Mouse (Mus musculus) adipocyte (in vitro differentiated cells): Measurements from ENCODE around the gene Phlda3.

ENCODE experiments used
- DNase-seq: peaks from one replicate; pipeline ENCODE4 v3.0.0-alpha.2; 2016; ENCODE audit warnings: low spot score

The Phlda3 gene

DNA sequence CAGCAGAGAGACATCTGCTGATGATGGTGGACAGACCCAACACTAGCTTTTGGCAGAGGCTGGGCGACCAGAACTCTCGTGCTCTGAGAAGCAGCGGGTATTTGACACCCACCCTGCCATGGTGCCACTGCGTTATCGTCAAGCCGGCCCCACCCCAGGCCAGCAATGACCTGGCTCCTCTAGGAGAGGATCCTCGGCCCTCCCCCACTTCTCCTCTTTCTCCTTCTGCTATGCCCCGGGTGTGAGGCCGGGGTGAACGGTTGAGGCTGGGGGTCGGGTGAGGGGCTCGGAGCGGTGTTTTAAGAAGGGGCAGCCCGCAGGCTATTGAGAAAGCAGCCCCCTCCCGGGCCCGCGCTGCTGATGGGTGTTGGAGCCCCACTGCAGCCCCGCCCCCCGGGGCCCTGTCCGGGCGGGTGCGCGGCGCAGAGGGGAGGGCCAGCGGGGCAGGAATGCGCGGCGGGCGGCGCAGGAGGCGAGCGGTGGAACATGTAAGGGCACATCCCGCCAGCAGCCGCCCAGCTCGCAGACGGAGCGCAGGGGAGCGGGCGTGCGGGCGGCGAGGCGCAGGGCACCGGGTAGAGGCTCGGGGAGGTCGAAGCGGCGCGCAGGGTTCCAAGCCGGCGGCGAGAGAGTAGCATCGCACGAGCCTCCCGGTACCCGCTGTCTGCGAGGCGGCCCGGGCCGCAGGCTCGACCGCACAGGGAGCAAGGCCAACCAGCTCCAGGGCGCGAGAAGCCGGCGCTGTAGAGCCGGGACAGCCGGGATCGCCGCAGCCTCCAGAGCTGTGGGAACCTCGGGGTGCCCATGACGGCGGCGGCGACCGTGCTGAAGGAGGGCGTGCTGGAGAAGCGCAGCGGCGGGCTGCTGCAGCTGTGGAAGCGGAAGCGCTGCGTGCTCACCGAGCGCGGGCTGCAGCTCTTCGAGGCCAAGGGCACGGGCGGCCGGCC is at the start of gene Phlda3:
Phlda3 (plus strand) TSS at position 475 of the 947 bp plus-strand sequence.
- DNase-seq = peak; percentile 73

DNA sequence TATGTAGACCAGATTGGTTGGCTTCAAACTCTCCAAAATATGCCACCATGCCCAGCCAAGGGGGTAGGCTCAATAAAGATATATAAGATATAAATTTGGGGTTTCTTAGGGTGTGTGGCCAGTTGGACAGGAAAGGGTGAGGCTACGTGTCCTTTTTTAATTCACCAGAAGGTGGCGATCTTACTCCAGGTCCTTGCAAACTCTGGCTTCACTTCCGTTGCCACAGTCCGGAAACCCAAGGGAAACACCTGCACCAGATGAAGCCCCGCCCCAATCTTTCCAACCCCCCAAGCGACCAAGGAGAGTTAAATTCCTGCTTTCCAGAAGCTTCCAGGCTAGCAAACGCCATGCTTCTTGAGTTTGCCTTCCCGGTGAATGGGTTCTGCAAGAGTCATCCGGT is 46.4 kb upstream of the Phlda3 start:
- peak; percentile 89 for DNase-seq

DNA sequence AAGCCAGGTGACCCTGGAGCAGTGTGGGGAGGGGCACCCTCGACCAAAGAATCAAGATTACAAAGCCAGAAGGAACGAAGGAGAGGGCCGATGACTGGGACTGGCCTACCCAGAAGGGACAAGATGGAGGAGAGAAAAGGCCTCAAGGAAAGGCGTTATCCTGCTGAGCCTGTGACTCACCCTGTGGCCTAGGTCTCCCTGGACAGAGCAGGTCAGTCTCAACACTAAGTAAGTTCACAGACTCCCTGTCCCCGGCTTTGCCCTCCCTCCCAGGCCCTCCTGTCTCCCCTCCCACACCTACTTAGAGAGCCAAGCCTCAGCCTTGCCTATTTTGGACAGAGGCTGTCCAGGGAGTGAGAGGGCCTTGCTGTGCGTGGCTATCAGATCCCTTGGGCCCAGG is 45.9 kb upstream of the Phlda3 start, which contains the start of gene Csrp1:
Csrp1 (plus strand) TSS at position 79 of the 400 bp plus-strand sequence.
- DNase-seq = no peak

DNA sequence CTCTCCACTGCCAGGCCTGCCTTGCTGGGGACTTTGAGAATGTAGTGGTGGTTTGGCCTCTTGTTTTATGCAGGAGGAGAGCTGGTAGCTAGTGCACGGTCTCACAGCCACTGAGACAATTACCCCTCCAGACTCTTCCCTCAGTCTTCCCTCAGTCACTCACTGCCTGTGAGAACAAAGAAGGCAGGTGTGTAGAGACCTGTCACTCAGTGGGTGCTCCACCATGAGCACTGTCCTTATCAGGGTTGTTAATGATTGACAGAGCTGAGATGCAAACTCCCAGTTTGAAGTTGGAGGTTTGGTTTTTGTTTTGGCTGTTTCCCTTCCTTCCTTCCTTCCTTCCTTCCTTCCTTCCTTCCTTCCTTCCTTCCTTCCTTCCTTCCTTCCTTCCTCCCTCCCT is 42.9 kb upstream of the Phlda3 start:
- no peak for DNase-seq

DNA sequence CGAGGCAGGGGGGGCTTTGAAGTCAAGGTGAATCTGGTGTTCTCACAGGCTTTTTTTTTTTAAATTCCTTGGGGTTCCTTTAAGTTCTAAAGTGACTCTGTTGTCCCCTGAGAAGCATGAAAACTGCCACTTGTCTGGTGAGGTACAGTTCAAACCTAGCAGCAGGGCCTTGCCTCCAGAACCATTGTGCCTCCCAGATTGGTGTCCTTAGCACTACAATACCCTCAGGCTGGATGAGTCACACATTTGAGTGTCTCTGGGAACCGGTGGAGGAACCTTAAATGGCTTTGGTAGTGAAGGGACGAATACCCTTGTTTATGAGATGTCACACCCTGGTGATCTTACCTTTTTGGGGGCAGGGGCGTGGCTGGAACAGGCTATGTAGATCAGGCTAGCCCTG is 41.8 kb upstream of the Phlda3 start:
- no peak for DNase-seq

DNA sequence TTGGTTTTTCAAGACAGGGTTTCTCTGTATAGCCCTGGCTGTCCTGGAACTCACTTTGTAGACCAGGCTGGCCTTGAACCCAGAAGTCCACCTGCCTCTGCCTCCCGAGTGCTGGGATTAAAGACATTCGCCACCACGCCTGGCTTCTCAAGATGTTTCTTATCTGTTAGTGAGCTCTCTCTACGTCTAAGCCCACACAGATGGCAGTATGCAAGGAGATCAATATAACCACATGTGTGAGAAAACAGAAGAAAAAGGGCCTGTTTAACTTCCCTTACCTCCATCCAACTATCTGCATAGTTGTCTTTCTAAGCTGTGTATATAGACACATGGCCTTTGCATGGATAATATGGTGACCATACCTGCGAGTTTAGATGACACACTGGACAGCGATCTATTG is 40.6 kb upstream of the Phlda3 start:
- no peak for DNase-seq

DNA sequence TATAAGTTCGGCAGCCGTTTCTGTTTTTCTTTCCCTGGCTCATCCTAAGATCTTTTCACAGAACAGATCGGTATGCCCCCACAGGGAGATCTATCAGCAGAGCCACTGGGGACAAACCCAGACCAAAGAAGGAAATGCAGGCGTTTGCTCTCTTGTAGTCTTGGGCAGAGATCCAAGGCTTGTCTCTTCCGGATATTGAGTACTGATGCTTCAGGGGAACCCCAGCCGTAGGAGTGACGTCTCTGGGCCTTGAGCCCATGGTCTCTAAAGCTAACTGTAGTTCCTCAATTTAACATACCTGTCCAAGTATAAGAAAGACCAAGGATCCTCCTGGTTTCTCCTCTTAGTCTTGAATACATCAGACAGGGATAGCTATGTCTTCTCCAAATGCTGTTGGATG is 40.0 kb upstream of the Phlda3 start:
- DNase-seq = no peak

DNA sequence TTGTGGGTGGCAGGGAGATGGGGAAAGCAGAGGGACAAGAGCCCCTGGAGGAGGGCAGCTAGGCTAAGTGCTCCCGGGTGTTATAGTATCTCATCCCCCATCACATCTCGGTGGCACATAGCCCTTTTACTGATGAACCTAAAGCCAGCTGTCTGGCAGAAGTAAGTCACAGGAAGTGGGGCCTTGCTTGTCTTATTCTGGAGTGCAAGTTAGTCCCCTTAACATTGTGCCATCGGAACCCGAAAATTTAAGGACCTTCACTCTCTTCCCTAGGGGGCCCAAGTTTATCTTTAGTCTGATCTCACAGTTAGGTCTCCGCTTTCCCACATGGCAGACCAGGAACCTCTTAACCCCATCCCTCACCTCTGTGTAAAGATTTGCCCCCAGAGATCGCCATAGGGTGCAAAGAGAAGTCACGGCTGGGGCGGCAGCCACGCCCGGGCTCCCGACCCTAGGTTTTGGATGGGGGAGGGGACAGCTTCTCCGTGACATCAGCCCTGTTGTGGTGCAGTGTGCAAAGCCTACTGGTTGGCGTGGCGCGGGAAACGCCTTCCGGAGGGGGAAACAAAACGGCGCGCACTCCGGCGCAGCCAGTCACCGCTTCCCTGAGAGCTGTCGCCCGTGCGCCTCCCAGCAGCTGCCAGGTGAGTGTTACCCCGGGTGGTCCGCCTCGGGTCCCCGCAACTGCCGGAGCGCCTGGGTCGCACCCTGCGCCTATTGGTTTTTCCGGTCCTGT is 37.1 kb upstream of the Phlda3 start:
- DNase-seq = peak; percentile 81

DNA sequence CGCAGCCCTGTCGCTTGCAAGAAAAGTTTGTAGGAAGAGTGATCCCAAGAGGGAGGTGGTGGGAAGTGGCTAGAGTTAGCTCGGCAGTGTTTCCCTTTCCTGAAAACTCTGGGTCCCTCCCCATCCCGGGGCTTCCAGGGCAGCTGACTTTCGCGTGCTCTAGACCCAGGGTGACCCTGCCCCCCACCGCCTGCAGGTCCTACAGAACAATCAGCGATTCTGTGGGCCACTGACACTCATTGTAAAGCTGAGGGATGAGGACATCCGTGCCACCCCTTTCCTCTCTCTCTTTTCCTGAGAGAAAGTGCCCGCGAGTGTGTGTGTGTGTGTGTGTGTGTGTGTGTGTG is 36.6 kb upstream of the Phlda3 start:
- peak; percentile 38 for DNase-seq

DNA sequence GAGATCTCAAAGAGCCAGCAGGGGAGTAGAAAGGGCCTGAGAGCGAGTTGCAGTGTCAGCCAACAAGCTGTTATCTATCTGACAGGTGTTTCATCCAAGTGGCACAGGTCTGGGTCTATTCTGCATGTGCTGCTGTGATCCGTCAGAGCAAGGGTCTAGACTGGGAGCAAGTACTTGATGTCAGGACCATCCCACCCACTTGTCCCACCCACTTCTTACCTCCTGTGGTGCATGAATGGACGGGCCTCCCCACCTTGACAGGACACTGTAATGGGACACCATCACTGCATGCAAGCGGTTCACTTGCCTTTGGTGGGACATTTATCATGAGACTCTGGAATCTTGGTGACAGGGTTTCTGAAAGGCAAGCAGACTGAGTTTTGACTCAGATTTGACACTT is 36.1 kb upstream of the Phlda3 start:
- no peak for DNase-seq

DNA sequence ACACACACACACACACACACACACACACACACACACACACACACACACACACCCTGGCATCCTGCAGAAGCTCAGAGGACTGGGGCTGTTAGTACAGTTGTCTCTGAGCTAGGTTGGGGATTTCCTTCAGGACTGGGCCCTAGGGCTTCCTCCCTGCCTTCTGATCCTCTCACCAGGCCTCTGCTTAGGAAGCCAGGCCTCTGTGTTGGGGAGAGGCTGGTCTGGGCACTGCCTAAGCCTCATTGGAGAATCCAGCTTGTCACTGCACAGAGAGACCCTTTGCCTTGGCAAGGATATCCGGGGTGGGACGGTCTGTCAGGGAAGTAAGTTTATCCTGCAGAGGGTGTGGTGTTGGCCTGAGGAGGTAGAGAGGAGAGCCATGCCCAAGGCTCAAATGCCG is 35.6 kb upstream of the Phlda3 start:
- DNase-seq = no peak

DNA sequence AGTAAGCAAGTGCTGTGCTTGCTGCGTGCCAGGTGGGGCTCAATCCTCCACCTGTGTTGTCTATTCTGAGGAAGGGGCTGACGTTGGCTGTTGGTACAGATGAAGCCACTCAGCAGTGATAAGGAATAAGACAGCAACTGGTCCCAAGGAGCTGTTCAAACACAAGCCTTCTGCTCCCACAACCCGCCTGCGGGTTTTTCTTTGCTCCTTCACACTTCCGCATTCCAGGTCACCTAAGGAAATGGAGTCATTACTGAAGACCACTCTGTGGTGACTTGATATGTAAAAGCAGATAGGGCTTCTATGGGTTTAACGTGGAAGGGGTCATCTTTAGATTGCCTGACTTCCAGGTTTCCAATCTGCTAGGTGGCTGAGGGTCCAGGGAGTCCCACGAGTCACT is 34.5 kb upstream of the Phlda3 start:
- no peak for DNase-seq

DNA sequence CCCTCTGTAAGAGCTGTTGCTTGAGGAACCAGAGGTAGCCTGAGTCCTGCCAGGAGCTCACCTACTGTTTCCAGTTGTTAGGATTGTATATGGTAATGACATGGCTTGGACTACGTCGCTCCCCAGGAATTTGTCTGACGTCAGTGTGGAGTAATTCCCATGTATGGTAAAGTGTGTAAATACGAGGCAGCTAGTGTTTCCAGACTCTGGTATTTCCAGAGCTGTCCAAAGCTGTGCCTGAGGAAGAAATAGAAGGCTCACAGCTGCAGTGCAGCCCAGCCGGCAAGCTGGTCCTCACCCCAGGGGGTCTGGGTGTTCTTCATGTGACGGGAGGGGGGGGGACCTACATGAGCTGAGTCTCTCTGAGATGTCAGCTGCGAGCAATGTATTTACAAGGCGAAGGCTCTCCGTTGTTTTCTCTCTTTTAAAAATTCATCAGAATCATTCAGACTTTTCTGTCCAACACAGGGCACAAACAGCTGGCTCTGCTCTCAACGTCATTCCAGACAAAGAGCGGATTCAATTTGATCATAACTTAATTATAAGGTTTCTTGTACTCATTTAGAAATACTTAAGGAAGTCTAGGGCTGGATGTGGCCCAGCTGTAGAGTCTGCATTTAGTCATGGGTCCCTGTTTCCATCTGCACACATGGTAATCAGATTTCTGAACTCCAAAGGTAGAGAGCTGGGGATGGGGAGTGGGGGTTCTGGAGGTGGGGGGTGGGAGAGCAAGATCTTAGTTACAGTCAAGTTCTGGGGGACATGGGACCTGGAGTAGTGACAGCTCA is 33.8 kb upstream of the Phlda3 start:
- DNase-seq = no peak

DNA sequence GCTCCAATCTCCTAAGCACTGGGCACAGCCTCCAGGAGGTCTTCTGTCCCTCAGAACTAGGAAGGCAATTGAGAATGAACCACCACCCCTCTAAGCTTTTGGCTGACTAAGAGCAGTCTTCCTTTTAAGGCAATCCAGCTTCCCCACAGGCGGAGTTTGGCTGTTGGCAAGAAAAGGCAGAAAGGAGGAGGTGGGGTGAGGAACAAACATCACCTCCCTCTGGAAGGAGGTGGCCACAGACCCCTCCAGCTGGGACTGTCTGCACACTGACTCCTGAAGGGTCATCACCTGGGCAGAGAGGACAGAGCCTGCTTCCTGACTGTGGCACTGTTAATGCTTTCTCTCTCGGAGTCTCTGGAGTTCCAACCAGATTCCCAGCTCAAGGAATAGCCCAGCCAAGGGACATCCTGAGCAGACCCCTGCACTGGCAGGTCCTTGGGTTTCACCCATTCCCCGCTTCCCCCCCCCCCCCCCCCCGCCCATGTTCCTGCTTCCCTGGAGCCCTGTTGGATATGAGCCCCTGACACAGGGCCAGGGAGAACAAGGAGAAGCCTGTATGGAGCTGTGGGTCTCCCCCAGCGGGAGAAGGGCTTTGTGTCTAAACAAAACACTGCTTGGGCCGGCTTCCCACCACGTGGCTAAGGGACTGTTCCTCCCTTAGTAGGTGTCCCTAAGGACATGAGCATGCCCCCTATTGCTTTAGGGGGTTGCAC is 31.5 kb upstream of the Phlda3 start:
- peak; percentile 46 for DNase-seq

DNA sequence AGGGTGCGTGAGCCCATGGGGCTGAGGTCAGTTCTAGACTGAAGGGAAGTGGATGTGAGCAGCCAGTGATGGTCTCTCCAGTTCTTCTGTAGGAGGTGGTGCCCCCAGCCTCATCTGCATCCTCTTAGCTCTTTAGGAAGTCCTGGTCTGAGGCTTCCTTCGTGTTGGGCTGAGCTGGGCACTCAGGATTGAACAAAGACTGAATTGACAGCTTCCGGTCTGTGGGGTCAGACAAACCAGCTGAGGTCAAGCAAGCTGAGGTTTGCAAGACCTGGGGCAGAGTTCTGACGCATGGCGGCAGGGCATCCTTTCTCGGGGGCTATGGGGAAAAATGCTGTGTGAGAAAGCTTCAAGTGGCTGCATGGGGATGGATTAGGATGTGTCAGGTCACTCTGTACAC is 30.5 kb upstream of the Phlda3 start:
- DNase-seq = no peak

DNA sequence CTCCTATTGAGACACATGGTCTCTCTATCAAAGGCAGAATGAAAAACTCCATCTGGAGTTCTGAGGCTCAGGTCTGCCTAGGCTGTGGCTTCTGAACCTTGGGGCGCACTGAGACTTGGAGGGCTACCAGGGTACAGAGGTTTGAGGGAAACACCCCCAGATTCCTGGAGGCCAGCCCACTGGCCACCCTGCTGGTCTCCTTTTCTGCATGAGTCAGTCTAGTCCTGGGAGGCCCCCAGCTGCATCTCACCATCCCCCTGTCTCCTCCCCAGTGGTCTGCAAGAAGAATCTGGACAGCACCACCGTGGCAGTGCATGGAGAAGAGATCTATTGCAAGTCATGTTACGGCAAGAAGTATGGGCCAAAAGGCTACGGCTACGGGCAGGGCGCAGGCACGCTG is 20.9 kb upstream of the Phlda3 start:
- no peak for DNase-seq

DNA sequence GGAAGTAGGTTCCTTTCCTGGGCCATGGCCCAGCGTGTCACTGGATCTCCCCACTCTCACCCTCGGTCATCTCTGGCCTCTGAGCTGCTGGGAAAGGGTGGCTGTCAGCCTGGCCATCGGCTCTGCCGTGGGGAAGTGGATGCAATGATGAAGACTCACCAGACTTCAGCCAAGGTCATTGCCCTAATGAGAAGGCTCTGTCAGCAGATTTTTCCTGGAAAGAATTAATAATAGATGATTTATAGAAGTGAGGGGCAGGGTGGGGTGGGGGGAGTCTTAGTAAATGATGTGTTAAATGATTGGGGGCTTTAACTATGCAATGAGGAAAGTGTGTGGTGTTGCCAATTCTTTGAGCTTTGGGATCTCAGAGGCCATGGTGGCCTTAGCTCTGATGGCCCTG is 19.7 kb upstream of the Phlda3 start:
- peak; percentile 32 for DNase-seq

DNA sequence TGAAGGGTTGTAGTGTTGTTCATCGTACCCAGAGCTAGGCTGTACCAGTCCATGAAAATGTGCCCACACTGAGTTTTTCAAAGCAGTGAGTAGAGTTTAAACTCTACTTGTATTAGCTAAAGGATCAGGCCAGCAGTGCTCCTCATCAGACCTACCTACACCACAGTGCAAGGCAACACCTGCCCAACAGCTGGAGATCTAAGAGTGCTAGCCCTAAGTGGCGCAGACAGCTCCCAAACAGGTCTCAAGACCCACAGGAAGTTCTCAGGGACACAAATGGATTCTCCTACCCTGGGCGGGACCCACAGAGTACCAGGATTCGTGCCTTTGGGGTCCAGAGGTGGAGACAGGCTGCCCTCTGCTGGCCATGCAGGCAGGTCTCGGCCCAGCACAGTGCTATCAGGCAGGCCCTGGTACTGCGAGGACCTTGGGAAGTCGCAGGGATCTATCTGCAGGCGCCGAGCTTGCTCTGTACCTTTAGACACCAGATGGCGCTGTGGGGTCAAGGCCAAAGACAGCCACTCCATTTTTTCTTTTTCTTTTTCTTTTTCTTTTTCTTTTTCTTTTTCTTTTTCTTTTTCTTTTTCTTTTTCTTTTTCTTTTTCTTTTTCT is 13.1 kb upstream of the Phlda3 start:
- DNase-seq = peak; percentile 98

DNA sequence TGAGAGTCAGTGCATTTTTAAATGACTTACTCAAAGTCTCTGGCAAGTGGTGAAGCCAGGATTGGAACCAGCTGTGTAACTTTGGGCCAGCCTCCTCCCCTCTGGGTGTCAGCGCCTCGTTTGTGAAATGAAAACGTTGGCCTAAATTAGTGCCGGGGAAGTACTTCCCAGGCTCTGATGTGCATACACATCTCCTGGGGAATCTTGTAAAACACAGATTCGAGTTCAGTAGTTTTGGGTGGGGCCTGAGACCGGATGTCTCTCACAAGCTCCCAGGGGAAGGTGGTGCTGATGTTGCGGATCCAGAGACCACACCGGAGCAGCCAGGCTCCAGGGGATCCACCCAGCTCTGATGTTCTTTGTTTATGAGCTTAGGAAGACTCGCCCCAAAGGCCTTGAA is 10.6 kb upstream of the Phlda3 start:
- peak; percentile 71 for DNase-seq

DNA sequence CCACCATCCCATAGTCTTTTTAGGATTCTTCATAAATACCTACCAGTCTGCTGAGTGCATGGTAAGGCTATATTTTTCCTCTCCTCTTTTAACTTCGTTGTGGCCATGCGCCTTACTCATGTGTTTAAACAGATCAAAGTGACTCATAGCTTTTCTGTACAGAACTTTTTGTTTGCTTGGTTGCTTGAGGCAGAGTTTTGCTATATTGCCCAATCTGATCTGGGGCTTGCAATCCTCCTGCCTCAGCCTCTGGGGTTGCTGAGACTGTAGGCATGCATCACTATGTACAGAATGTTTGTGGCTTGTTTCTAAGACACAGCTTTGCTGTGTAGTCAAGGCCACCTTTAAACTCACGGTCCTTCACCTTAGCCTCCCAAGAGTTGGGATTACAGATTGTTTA is 10.0 kb upstream of the Phlda3 start:
- no peak for DNase-seq

DNA sequence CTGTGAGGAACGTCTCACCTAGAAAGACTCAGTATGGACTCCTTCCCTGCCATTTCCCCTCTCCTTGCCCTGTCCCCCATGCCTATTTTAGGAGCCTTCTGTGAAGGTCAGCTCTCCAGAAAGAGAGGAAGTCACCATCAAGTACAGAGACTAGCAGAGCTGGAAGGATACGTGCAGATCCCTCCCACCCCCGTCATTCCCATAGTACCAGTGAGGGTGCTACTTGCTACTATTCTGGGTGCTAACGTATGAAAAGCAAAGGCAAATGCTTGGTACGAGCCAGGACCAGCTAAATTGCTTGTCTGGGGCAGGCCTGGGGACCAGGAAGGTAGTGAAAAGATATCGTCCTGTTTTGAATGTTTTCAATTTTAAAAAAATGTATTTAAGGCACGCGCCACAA is 8.6 kb upstream of the Phlda3 start:
- no peak for DNase-seq
